Mouse (Mus musculus) forebrain, embryonic 11.5 days (tissue): ENCODE data around the gene Arhgap6. TPM values are rescaled to one million over a fixed set of nuclear protein-coding genes. Genes with fewer than 3 reads are reported as not detected.

ENCODE experiments used
- ATAC-seq: fragments of 200-750 bp; cut with Nextera tagmentation; replicated peaks from 2 replicates; pipeline ENCODE4 v1.8.0; 2017; ENCODE audit warnings: moderate TSS enrichment; ENCODE audit not compliant: low FRiP score
- DNase-seq: peaks from one replicate; pipeline ENCODE4 v3.0.0-alpha.2; 2017; ENCODE audit warnings: low spot score
- H3K27ac ChIP-seq: fragments of 300-500 bp; sonication (generic); 2 replicates; pipeline ENCODE4 v1.5.1; 2014; ENCODE audit warnings: low read depth, low read length
- H3K27me3 ChIP-seq: fragments of 300-500 bp; sonication (generic); 2 replicates; pipeline ENCODE4 v1.6.1; 2014; ENCODE audit warnings: mild to moderate bottlenecking, low read length, mixed read lengths; ENCODE audit not compliant: control insufficient read depth, insufficient read depth
- H3K36me3 ChIP-seq: fragments of 300-500 bp; sonication (generic); 2 replicates; pipeline ENCODE4 v1.6.1; 2014; ENCODE audit warnings: mild to moderate bottlenecking, low read length, moderate library complexity, mixed read lengths; ENCODE audit not compliant: control insufficient read depth, insufficient read depth
- H3K4me1 ChIP-seq: fragments of 300-500 bp; sonication (generic); replicated peaks from 2 replicates; pipeline ENCODE4 v1.6.1; 2014; ENCODE audit warnings: low read length, mixed read lengths; ENCODE audit not compliant: control insufficient read depth, insufficient read depth
- H3K4me2 ChIP-seq: fragments of 300-500 bp; sonication (generic); 2 replicates; pipeline ENCODE4 v1.6.1; 2014; ENCODE audit warnings: low read depth, mild to moderate bottlenecking, low read length, moderate library complexity, mixed read lengths; ENCODE audit not compliant: severe bottlenecking
- H3K4me3 ChIP-seq: fragments of 300-500 bp; sonication (generic); 2 replicates; pipeline ENCODE4 v1.5.1; 2014; ENCODE audit warnings: low read depth, low read length
- H3K9ac ChIP-seq: fragments of 300-500 bp; sonication (generic); 2 replicates; pipeline ENCODE4 v1.6.1; 2014; ENCODE audit warnings: low read length
- H3K9me3 ChIP-seq: fragments of 300-500 bp; sonication (generic); 2 replicates; pipeline ENCODE4 v1.6.1; 2016; ENCODE audit warnings: low read length, mixed read lengths; ENCODE audit not compliant: control insufficient read depth
- WGBS: fragments of 180-500 bp; shearing (Covaris S2); extraction: QIAGEN DNeasy Blood & Tissue Kit; methylation state at CpG from one replicate; pipeline ENCODE4 v1.1.7; 2014; 5-methylcytosine and 5-hydroxymethylcytosine counted together
- polyA plus RNA-seq: library from polyadenylated mRNA; unstranded; fragments of >200 nt; fragmentation: Nextera tagmentation; extraction: Ambion mirVana; gene quantifications from 2 replicates; pipeline ENCODE4 v1.2.1, GENCODE M21; 2014

Arhgap6 gene
- polyA plus RNA-seq, 1 experiment from 2014 or later, result 0.95 TPM

GRCm38 (mm10) chrX:169170981-169171380, 376.1 kb downstream of the Arhgap6 start:
- H3K27me3 ChIP-seq, result peaks cover 4% of the 10 kb centered on the region; the same call in 1 of the 2 replicates
- H3K9me3 ChIP-seq, result no peaks in the 10 kb centered on the region
- no peak overlapping the region for H3K4me3 ChIP-seq
- H3K27ac ChIP-seq, result no peak overlapping the region
- no peaks in the 10 kb centered on the region for H3K36me3 ChIP-seq
- no peaks in the 10 kb centered on the region for H3K4me1 ChIP-seq
- WGBS, result 88% methylated on average over 2 of the region's 2 CpGs
- H3K9ac ChIP-seq, result no peak overlapping the region
- ATAC-seq (no peak), DNase-seq (no peak)
- H3K4me2 ChIP-seq, result no peak overlapping the region

GRCm38 (mm10) chrX:169173796-169174195, 378.9 kb downstream of the Arhgap6 start:
- ATAC-seq (no peak), DNase-seq (no peak)
- Histone ChIP-seq H3K27ac (no peak overlapping the region), H3K27me3 (peaks cover 4% of the 10 kb centered on the region; the same call in 1 of the 2 replicates), H3K9ac (no peak overlapping the region), H3K36me3 (no peaks in the 10 kb centered on the region), H3K9me3 (no peaks in the 10 kb centered on the region), H3K4me2 (no peak overlapping the region), H3K4me1 (no peaks in the 10 kb centered on the region), H3K4me3 (no peak overlapping the region)
- WGBS, result 80% methylated on average over 1 of the region's 1 CpGs

- H3K27ac ChIP-seq, result no peak overlapping the region
- H3K4me2 ChIP-seq, result no peak overlapping the region
- H3K4me1 ChIP-seq, result no peaks in the 10 kb centered on the region
- no peaks in the 10 kb centered on the region for H3K9me3 ChIP-seq
- no peak overlapping the region for H3K4me3 ChIP-seq
- 84% methylated on average over 2 of the region's 2 CpGs for WGBS
- H3K9ac ChIP-seq, result no peak overlapping the region
- peaks cover 3% of the 10 kb centered on the region; the same call in 1 of the 2 replicates for H3K27me3 ChIP-seq
- no peak for ATAC-seq
- no peaks in the 10 kb centered on the region for H3K36me3 ChIP-seq
- no peak for DNase-seq
Observed at GRCm38 (mm10) chrX:169178634-169179033, 383.7 kb downstream of the Arhgap6 start.

DNA sequence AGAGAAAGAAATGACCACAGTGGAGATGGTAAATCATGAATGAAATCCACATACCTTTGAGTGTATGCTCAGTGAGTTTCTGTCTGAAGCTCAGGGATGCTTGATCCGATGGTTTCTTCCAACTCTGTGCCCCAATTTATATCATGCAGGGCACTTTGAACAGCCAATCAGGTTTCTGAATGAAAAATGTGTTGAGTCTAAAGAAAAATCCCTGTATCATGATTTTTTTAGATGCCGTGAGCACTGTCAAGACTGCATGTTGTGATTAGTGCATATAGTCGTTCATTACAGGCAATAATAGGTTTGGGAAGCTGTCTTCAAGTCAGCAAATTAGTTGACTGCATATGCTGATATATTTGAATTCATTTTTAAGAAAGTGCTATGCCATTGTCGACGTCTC, 392.2 kb downstream of the Arhgap6 start, which contains the start of gene Amelx:
Amelx (minus strand) TSS at position 101 of the 400 bp plus-strand sequence.
- H3K27ac ChIP-seq, result no peak within 1 kb of the TSS
- H3K4me1 ChIP-seq, result no peaks in the 10 kb centered on the region
- no peaks in the 10 kb centered on the region; the same call in 1 of the 2 replicates for H3K27me3 ChIP-seq
- ATAC-seq (no peak), DNase-seq (no peak)
- WGBS, result 84% methylated on average over 5 of the region's 5 CpGs
- H3K4me2 ChIP-seq, result no peak within 1 kb of the TSS
- no peak within 1 kb of the TSS for H3K4me3 ChIP-seq
- no peaks in the 10 kb centered on the region for H3K36me3 ChIP-seq
- H3K9me3 ChIP-seq, result no peaks in the 10 kb centered on the region
- H3K9ac ChIP-seq, result no peak within 1 kb of the TSS

GRCm38 (mm10) chrX:169210019-169210418, 415.1 kb downstream of the Arhgap6 start:
- H3K27me3 ChIP-seq, result peaks cover 2% of the 10 kb centered on the region; the same call in 1 of the 2 replicates
- whole genome bisulfite sequencing, result 70% methylated on average over 3 of the region's 3 CpGs

GRCm38 (mm10) chrX:169220064-169220463, 425.2 kb downstream of the Arhgap6 start:
- DNase-seq (no peak), ATAC-seq (no peak)
- Histone ChIP-seq H3K4me3 (no peak overlapping the region), H3K9me3 (no peaks in the 10 kb centered on the region), H3K27ac (no peak overlapping the region), H3K4me1 (no peaks in the 10 kb centered on the region), H3K4me2 (no peak overlapping the region), H3K27me3 (peaks cover 5% of the 10 kb centered on the region; the same call in 1 of the 2 replicates), H3K36me3 (no peaks in the 10 kb centered on the region), H3K9ac (no peak overlapping the region)
- 80% methylated on average over 8 of the region's 8 CpGs for WGBS

More at GRCm38 (mm10) chrX:169210019-169210418, 415.1 kb downstream of the Arhgap6 start:
- no peaks in the 10 kb centered on the region for H3K36me3 ChIP-seq
- no peak overlapping the region for H3K4me2 ChIP-seq
- no peaks in the 10 kb centered on the region for H3K4me1 ChIP-seq
- H3K9me3 ChIP-seq, result no peaks in the 10 kb centered on the region
- H3K27ac ChIP-seq, result no peak overlapping the region
- H3K4me3 ChIP-seq, result no peak overlapping the region
- DNase-seq (no peak), ATAC-seq (no peak)
- H3K9ac ChIP-seq, result no peak overlapping the region

DNA sequence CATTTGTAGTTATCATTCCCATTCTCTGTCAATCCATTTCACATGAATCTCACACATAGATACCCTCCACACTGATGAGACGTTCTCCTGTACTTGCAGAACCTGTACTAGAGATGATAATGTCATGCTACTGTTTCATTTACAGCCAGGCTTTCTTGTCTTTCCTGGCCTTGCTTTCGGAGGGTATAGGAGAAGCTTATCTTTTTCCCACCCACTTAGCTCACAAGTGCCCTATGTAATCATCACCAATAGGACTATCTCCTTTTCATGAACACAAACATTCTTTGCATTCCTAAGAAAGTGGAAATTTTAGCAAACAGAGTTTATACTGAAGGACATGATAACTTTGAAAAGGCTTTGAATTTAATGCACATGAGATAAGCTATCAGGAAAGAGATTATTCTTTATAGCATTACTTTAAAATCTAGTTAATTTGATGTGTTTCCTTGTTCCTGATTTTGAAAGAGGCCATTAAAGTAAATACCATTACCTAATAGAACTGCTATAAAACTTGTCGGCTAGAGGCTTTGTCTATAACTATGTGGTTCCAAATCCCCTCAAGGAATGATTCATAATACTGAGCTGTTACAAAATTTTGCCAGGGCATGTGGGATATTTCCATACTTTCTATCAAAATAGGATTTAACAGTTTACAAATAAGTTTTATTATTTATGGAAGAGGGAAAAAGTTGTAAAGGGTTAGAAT, 427.6 kb downstream of the Arhgap6 start:
- Histone ChIP-seq H3K27ac (no peak overlapping the region), H3K4me2 (no peak overlapping the region), H3K4me3 (no peak overlapping the region), H3K4me1 (no peaks in the 10 kb centered on the region), H3K9ac (no peak overlapping the region), H3K9me3 (no peaks in the 10 kb centered on the region), H3K27me3 (peaks cover 5% of the 10 kb centered on the region; the same call in 1 of the 2 replicates), H3K36me3 (no peaks in the 10 kb centered on the region)
- 81% methylated on average over 3 of the region's 3 CpGs for WGBS
- DNase-seq, result no peak
- no peak for ATAC-seq

DNA sequence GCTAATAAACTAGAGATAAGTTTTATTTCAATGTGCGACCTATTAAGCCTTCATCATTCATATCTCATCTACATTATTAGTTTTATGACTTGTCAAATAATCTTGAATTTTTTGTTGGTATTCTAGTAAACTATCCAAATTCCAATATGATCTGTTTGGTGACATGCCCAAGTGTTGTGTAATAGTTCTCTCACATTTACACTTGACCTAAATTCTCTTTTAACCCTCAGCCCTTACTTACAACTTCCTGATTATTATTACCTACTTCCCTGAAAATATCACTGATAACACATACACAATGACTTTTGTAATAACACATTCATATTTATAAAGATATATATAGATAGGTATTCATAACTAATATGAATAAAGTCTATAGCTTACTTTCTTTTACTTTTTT, 461.0 kb downstream of the Arhgap6 start:
- H3K4me3 ChIP-seq, result no peak overlapping the region
- no peak for ATAC-seq
- H3K4me1 ChIP-seq, result no peaks in the 10 kb centered on the region
- H3K4me2 ChIP-seq, result no peak overlapping the region
- no peak overlapping the region for H3K27ac ChIP-seq
- no peaks in the 10 kb centered on the region for H3K9me3 ChIP-seq
- 88% methylated on average over 1 of the region's 1 CpGs for WGBS
- 0 out of 2 replicates have a peak, but pooled peaks cover 2% of the 10 kb centered on the region for H3K27me3 ChIP-seq
- H3K9ac ChIP-seq, result no peak overlapping the region
- DNase-seq, result no peak
- no peaks in the 10 kb centered on the region for H3K36me3 ChIP-seq

GRCm38 (mm10) chrX:169256741-169257140, 461.8 kb downstream of the Arhgap6 start:
- Histone ChIP-seq H3K9me3 (no peaks in the 10 kb centered on the region), H3K36me3 (no peaks in the 10 kb centered on the region), H3K4me1 (no peaks in the 10 kb centered on the region), H3K4me2 (no peak overlapping the region), H3K27me3 (0 out of 2 replicates have a peak, but pooled peaks cover 3% of the 10 kb centered on the region), H3K27ac (no peak overlapping the region), H3K4me3 (no peak overlapping the region), H3K9ac (no peak overlapping the region)
- DNase-seq (no peak), ATAC-seq (no peak)
